Mouse (Mus musculus) bone marrow macrophage, adult 2 months (primary cell): ENCODE results near the gene Nfat5.

ENCODE experiments used
- CTCF ChIP-seq: IDR thresholded peaks from 2 replicates; pipeline ENCODE4 v1.5.1; 2012; ENCODE audit warnings: low read depth, mild to moderate bottlenecking, low read length, moderate library complexity
- POLR2A ChIP-seq: IDR thresholded peaks from 2 replicates; pipeline ENCODE4 v1.6.1; 2012; ENCODE audit warnings: mild to moderate bottlenecking, low read depth, low read length, borderline replicate concordance

- TF ChIP-seq CTCF: no peak
- TF ChIP-seq POLR2A: no peak
Measured at GRCm38 (mm10) chr8:107254403-107254802, 38.9 kb upstream of the Nfat5 start.
